29 mouse cellular contexts compared by ENCODE assay signal in the genomic region with DNA sequence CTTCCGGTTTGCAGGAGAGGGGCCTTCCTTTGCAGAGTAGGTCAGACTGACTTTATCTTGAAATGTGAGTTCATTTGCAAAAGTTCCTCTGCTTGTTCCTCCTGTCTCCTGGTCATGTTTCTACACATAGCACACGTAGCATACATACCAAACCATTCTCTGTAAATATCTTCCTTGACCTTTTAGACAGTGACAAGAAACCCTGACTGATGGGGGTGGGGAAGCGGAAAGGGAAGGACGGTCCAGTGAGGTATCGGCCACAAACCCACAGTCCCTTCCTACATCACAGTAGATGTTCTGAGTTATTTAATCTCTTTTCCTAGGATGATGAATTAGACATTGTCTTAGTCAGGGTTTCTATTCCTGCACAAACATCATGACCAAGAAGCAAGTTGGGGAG. TPM values are rescaled to one million over a fixed set of nuclear protein-coding genes. Genes with fewer than 3 reads are reported as not detected.
A peak's percentile ranks its signal among the peaks of the same experiment; 100 is the strongest.
DNase-seq lines count a peak whose midpoint lies in the region; ATAC-seq and TF ChIP-seq lines count a peak whose summit lies in the region.
"Had no signal": no experiment of that assay in that cellular context is flagged by ENCODE, and none has a peak within 500 bp of the region (broad histone marks: within the 10 kb centered on the region; RNA-seq: fewer than 3 reads in every experiment).

No protein-coding gene starts in this region.

- TF ChIP-seq CTCF in heart, adult 2 months (IDR thresholded peaks at IDR 0.05), result no peak

- no peaks in the 10 kb centered on the region for H3K4me1 ChIP-seq in heart, adult 2 months (ENCODE audit: control insufficient read depth, insufficient read depth, low read length)
- H3K4me1 ChIP-seq: embryonic facial prominence, embryonic 13.5 days; forebrain, embryonic 13.5 days; heart, embryonic 10.5 days; heart, embryonic 13.5 days had no signal

- intact Hi-C loops in heart, adult 2 months (cut with DNase I), result no loop called here

- H3K4me3 ChIP-seq in heart, adult 2 months, result no peak overlapping the region
- H3K4me3 ChIP-seq: embryonic facial prominence, embryonic 10.5 days; embryonic facial prominence, embryonic 13.5 days; erythroblast, embryonic 14.5 days; forebrain, embryonic 13.5 days; heart, embryonic 10.5 days; heart, embryonic 13.5 days had no signal

- no peak for TF ChIP-seq EP300 in heart, adult 2 months (IDR thresholded peaks at IDR 0.05; ENCODE audit: insufficient read depth, low read depth, low read length)

- H3K9ac ChIP-seq in heart, adult 2 months (ENCODE audit: low read depth, low read length), result no peak overlapping the region
- H3K9ac ChIP-seq: embryonic facial prominence, embryonic 13.5 days; forebrain, embryonic 13.5 days; heart, embryonic 13.5 days; hindbrain, embryonic 14.5 days had no signal

- no peaks in the 10 kb centered on the region for H3K27me3 ChIP-seq in heart, adult 2 months (ENCODE audit: control insufficient read depth, insufficient read depth, low read length)
- H3K27me3 ChIP-seq: embryonic facial prominence, embryonic 13.5 days; forebrain, embryonic 13.5 days; heart, embryonic 13.5 days had no signal

- 0 out of 2 replicates have a peak, but pooled peaks have one; percentile 18 for ATAC-seq in granulocyte monocyte progenitor cell, adult 5-6 weeks (replicated peaks; ENCODE audit: poor library complexity, severe bottlenecking)
- 0 out of 2 replicates have a peak, but pooled peaks have one; percentile 35 for ATAC-seq in monocyte, adult 5-6 weeks (replicated peaks; ENCODE audit: insufficient number of reproducible peaks, low FRiP score, low TSS enrichment, poor library complexity, severe bottlenecking)
- ATAC-seq: forebrain, embryonic 13.5 days; forebrain, embryonic 16.5 days; hindbrain, postnatal 0 days had no signal

- no peaks in the 10 kb centered on the region for H3K36me3 ChIP-seq in heart, adult 2 months (ENCODE audit: control insufficient read depth, insufficient read depth, low read length)
- H3K36me3 ChIP-seq: embryonic facial prominence, embryonic 10.5 days; embryonic facial prominence, embryonic 13.5 days; heart, embryonic 10.5 days; heart, embryonic 13.5 days had no signal

- no peaks in the 10 kb centered on the region for H3K79me2 ChIP-seq in heart, adult 2 months (replicated peaks; ENCODE audit: control insufficient read depth, insufficient read depth, low read length)

- DNase-seq in heart, adult 11 months, result peak; percentile 57
- DNase-seq in heart, adult 2 months, result no peak
- DNase-seq in urinary bladder, postnatal 4 days (ENCODE audit: low spot score in 2 of 2), result no peak
- DNase-seq in c-Kit-positive CD71-positive TER-119-positive erythroid progenitor cells, embryonic 14.5 days (ENCODE audit: low spot score), result no peak
- DNase-seq: adrenal gland, adult 2 months; adrenal gland, postnatal 14 days; cerebellum, adult 11-12 months; cerebellum, adult 8-10 months; cerebellum, postnatal 10 days; cerebellum, postnatal 36 days; embryo, embryonic 11 days; gastrocnemius, postnatal 10 days; gastrocnemius, postnatal 36 days; heart, adult 18-20 months; heart, postnatal 14 days; heart, postnatal 4 days had no signal

- TF ChIP-seq POLR2A in heart, adult 2 months (IDR thresholded peaks at IDR 0.05; ENCODE audit: insufficient read depth, low read depth, low read length), result no peak

- 76% methylated on average over 5 of the region's 5 CpGs for WGBS in heart, adult 2 months

- H3K27ac ChIP-seq in heart, adult 2 months, result no peak overlapping the region
- H3K27ac ChIP-seq: embryonic facial prominence, embryonic 10.5 days; embryonic facial prominence, embryonic 13.5 days; forebrain, embryonic 13.5 days; heart, embryonic 10.5 days; heart, embryonic 13.5 days; hindbrain, embryonic 14.5 days; hindbrain, postnatal 0 days had no signal

RNA-seq across cellular contexts. Expression of a gene that starts 27.3 kb away (rescaled TPM):
- total RNA-seq in heart, adult 2 months (2021), result under 1 TPM in 1 of 2 experiments, not detected in 1; 0.23 TPM
- 0.20 TPM in 2 replicates for polyA plus RNA-seq in heart, adult 2 months (2012; rRNA removed)
- not detected in 2 replicates for total RNA-seq in granulocyte monocyte progenitor cell, adult 5-6 weeks (2014; fragmentation: Nextera tagmentation)
- 0.88 and 2.9 TPM in 2 replicates for total RNA-seq in granulocyte monocyte progenitor cell, adult 5-6 weeks (2017)
- 1.9 to 14.1 TPM (median 8.8 TPM) in 3 replicates for total RNA-seq in monocyte, adult 5-6 weeks (2017)
- total RNA-seq: heart, adult 18-20 months; heart, postnatal 4 days; MEL had no signal
- polyA plus RNA-seq: adrenal gland, adult 2 months; erythroblast, embryonic 14.5 days; hindbrain, embryonic 11.5 days had no signal
